Mouse (Mus musculus) testis, adult 2 months (tissue): ENCODE results near the gene Atxn7l2.

Source experiments
- CTCF ChIP-seq: fragments of 200-500 bp; IDR thresholded peaks from 2 replicates; pipeline ENCODE4 v1.5.1; 2012; ENCODE audit warnings: low read depth, mild to moderate bottlenecking, inconsistent platforms, low read length, moderate library complexity; ENCODE audit not compliant: control insufficient read depth, insufficient read depth, insufficient replicate concordance
- POLR2A ChIP-seq: fragments of 200-500 bp; IDR thresholded peaks from 2 replicates; pipeline ENCODE4 v1.6.1; 2012; ENCODE audit warnings: low read depth, mild to moderate bottlenecking, inconsistent platforms, low read length, moderate library complexity; ENCODE audit not compliant: control insufficient read depth

DNA sequence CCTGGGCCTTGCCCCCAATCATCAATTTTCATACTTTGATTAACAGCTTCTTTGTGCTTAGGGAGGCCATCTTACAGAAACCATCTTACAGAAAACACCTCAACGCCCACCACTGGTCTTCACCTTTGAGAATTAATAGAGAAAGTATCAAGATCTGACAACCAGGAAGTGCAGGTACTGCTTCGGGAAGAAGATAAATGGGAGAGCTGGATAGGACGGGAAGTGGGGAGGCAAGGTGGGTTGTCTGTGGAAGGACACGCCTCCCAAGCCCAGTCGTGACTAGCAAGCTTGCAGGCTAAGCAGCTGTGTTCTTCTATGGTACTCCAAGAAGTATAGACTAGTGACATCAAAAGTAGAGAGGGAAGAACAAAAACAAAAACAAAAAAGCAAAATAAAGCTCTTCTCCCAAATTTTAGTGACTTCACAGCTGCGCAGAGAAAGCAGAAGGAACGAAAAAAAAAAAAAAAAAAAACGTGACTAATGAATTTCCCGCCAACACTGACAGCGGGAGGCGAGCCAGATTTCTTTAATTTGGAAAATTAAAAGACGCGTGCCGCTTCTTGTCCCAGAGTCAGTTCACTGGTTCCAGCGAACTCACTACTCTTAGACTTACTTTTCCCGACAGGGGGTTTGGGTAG lies 25.2 kb downstream of the Atxn7l2 start:
- no peak for TF ChIP-seq CTCF
- TF ChIP-seq POLR2A: no peak
